Mouse (Mus musculus) frontal cortex, adult 2 months (tissue): Measurements from ENCODE around the gene Hivep3. TPM values are rescaled to one million over a fixed set of nuclear protein-coding genes. Genes with fewer than 3 reads are reported as not detected.

Experiments
- DNase-seq, 2 experiments: peaks; one replicate each; pipeline ENCODE4 v3.0.0; 2022; ENCODE audit warnings: low spot score in 1 of 2; ENCODE audit errors: extremely low spot score in 1 of 2
- polyA plus RNA-seq: library from polyadenylated mRNA; depleted of rRNA; stranded (reverse); fragments of >200 nt; gene quantifications from 2 replicates; pipeline ENCODE4 v1.2.3, GENCODE M21; 2012

Gene Hivep3
- polyA plus RNA-seq, 1 experiment, result 38.3 TPM

- no peak for DNase-seq
Measured at GRCm38 (mm10) chr4:119865827-119866455, 132.4 kb downstream of the Hivep3 start.

- no peak for DNase-seq
Measured at GRCm38 (mm10) chr4:119867132-119867531, 133.5 kb downstream of the Hivep3 start.

- DNase-seq, result no peak
Measured at GRCm38 (mm10) chr4:119870411-119870810, 136.8 kb downstream of the Hivep3 start.

- no peak for DNase-seq
Measured at GRCm38 (mm10) chr4:119871441-119871840, 137.9 kb downstream of the Hivep3 start.

- DNase-seq, result no peak
Measured at GRCm38 (mm10) chr4:119871861-119872582, 138.4 kb downstream of the Hivep3 start.

GRCm38 (mm10) chr4:119873935-119874334 lies 140.4 kb downstream of the Hivep3 start:
- DNase-seq, result peak; percentile 48 to 70

GRCm38 (mm10) chr4:119875592-119875991 lies 142.0 kb downstream of the Hivep3 start:
- DNase-seq, result no peak

- DNase-seq, result no peak
Measured at GRCm38 (mm10) chr4:119876535-119877160, 143.1 kb downstream of the Hivep3 start.

GRCm38 (mm10) chr4:119878218-119878617 lies 144.6 kb downstream of the Hivep3 start:
- no peak for DNase-seq

GRCm38 (mm10) chr4:119879671-119880070 lies 146.1 kb downstream of the Hivep3 start:
- no peak for DNase-seq

- DNase-seq, result peak; percentile 69 to 71
Measured at GRCm38 (mm10) chr4:119880270-119880669, 146.7 kb downstream of the Hivep3 start.

- peak in 1 of 2 experiments; percentile 77 for DNase-seq
Measured at GRCm38 (mm10) chr4:119881292-119881691, 147.7 kb downstream of the Hivep3 start.

GRCm38 (mm10) chr4:119882401-119882800 lies 148.8 kb downstream of the Hivep3 start:
- no peak for DNase-seq

GRCm38 (mm10) chr4:119882814-119883213 lies 149.2 kb downstream of the Hivep3 start:
- no peak for DNase-seq

- DNase-seq, result no peak
Measured at GRCm38 (mm10) chr4:119886621-119887020, 153.0 kb downstream of the Hivep3 start.

- no peak for DNase-seq
Measured at GRCm38 (mm10) chr4:119887523-119888177, 154.1 kb downstream of the Hivep3 start.

- no peak for DNase-seq
Measured at GRCm38 (mm10) chr4:119889760-119890159, 156.2 kb downstream of the Hivep3 start.

GRCm38 (mm10) chr4:119893255-119893779 lies 159.7 kb downstream of the Hivep3 start:
- no peak for DNase-seq

- DNase-seq, result no peak
Measured at GRCm38 (mm10) chr4:119894797-119895458, 161.3 kb downstream of the Hivep3 start.

- no peak for DNase-seq
Measured at GRCm38 (mm10) chr4:119895504-119895903, 161.9 kb downstream of the Hivep3 start.
